Mouse (Mus musculus): ENCODE measurements around the gene Gtpbp3.
"Not testable (repeated sequence)": the region's sequence is repeated elsewhere in the genome, so short reads cannot be mapped to it uniquely, and the experiment has no call there.

Gtpbp3 gene

DNA sequence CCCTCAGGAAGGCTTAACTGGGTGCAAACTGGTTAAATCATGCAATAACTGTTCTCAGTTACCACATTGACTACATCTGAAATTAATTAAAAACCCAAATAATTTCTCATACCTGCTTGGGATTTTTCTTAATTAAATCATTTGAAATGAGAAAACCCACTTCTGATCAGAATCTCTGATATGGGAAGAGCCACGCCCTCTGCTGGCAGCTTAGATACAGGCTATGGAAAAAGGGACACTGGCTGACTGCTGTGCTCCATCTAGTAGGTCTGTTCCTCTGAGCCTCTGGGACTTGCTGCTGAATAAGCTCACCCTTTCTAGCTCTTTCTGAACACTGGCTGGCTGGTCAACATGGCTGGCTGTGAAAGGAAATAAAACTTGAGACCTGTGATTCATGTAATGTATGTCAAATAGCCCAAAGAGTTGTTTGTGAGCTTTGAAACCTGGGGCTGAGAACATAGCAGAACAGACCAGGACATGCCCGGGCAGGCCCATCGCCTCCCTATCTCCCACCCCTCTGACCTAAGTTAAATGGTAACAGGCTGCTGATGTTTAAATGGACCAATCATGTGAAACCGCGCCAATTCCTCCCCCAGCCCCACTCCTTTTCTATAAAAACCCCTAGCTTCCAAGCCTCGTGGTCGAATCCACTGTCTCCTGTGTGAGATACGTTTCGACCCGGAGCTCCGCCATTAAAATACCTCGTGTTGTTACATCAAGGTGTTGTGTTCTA is 43.0 kb downstream of the Gtpbp3 start:
- CTCF ChIA-PET, result not testable (repeated sequence)

DNA sequence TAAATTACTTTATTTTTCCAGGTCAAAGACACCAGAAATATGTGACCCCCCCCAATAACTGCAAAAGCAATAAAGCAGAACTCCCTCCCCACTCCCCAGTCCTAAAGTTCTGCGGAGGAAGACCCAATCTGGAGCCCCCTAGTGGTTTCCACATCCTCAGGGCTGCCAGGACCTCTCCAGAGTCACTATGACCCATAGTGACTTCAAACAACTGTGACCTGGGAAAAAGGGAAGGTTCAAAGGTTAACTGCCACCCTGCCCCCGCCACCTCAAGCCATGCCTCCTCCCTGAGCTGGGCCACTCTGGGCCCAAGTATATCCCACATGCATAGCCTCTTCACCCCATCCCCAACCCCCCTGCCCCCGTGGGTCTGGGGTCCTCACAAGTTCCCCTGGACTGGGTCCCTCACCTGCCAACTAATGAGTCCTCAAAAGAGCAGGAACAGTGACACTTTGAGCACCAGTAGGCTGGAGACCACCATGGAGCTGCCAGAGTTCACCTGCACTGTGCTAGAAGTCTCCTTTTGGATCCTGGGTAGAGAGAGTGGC is 46.4 kb downstream of the Gtpbp3 start:
- CTCF ChIA-PET, result interaction anchor here (1.1 kb wide), 1 partner anchor 126 kb away, joined by 3 read pairs; no protein-coding TSS in a partner anchor

- CTCF ChIA-PET, result no interaction called here
Observed at GRCm38 (mm10) chr8:71535663-71536062, 47.8 kb downstream of the Gtpbp3 start.

DNA sequence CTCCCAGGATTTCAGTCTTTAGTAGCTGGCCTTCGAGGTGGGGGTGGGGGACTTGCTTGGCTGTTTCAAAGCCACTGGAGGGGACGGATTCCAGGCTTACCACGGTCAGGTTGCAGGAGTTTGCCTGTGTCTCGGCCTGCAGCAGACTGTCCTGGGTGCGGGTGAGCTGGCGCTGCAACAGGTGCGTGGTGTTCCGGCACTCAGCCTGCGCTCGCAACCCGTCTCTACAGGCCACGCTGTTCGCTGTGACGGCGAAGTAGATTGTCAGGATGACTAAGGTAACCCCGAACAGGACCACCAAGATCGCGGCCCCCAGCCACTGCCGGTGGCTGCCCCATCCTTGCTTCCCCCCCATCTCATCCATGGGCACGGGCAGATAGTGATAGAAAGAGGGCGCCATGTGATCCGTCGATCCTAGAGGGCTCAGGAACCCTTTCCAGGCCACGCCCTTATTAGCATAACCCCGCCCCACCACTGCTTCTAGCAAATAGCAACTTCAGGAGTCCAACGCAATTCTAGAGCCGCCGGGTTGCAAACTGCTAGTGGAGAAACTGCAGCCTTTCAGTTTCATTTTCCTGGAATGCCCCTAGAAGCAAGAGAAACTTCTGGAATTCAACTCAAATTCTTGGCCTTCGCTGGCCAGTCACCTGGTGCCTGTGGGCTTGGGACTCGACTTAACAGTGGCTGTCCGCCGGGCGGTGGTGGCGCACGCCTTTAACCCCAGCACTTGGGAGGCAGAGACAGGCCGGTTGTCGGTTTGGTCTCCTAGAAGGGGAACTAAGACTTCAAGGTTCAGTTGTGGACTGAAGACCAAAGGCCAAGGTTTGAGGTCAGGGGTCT is 49.3 kb downstream of the Gtpbp3 start, which contains the start of gene Bst2:
Gene Bst2 (minus strand): TSS at position 429 of the 840 bp plus-strand sequence.
- CTCF ChIA-PET, result no interaction called here

DNA sequence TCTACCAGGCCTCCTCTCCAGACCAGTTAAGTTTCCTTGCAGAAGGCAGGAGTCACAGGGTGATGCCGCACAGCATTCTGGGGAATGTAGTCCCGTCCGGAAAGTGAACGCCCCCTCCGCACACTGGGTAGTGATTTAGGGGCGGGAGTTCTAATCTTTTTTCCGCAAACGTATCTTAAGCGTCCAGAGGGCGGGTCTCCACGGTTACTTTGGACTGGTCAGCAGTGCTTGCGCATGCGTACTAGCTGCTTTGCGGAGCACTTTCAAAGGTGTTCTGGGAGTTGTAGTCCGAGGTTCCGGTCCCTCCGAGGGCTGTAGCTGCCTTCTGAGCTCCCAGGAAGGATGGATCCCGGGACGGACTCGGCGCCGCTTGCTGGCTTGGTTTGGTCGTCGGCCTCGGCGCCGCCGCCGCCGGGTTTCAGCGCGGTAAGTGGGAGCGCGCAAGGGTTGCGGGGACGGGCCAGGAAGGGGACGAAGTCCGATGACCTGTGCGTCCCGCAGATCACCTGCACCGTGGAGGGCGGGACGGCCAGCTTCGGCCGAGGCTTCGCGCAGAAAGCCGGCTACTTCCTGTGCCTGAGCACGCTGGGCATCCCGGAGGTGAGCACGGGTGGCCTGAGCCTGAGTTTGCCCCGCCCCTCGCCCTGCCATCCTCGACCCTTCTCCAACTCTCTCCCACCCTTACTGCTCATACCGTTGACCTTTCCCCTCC is 54.9 kb downstream of the Gtpbp3 start, which contains the start of gene Mvb12a:
Gene Mvb12a (plus strand): TSS at position 291 of the 712 bp plus-strand sequence.
- CTCF ChIA-PET, result interaction anchor here (0.5 kb wide), 1 partner anchor 14 kb away, joined by 3 read pairs; no protein-coding TSS in a partner anchor

DNA sequence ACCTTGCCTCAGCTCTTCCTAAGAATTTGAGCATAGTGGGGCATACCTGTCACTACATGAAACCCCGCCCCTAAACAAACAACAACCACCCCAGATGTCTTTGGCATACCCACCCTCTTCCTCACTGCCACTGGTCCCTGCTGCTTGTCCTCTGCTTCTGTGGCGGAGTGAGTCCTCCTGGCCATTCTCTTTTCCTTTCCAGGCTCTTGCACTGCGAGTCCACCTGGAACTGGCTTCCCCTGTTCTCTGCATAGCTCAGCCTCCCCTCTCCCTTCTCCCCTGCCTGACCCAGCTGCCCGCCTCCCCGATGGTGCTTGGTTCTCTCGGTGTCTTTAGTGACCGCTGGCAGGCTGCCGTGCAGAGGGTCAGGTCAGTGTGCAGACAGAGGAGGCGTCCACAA is 55.9 kb downstream of the Gtpbp3 start:
- CTCF ChIA-PET, result interaction anchor here (0.7 kb wide), 1 partner anchor 380 kb away, joined by 3 read pairs; no protein-coding TSS in a partner anchor

DNA sequence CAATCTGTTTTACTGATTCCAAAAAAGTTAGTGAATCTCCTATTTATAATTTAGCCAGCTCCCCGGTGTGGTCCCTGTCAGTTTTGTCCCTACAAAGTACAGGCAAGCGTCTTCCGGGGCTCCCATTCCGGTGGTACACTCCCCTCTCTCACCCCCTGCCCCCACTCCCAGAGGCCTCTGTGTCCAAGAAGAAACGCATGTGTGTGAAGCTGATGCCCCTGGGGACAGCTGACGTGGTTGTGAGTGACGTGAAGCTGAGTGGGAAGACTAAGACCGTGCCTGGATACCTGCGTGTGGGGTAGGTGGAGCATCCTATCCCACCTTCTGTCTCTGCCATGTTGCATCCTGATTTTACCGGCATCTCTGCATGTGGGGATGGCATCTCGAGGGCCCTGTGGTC is 57.1 kb downstream of the Gtpbp3 start:
- CTCF ChIA-PET, result interaction anchor here (0.6 kb wide), 3 partner anchors 16 to 962 kb away, joined by 3 to 8 read pairs (median 5); no protein-coding TSS in a partner anchor

GRCm38 (mm10) chr8:71547590-71547989 is 59.7 kb downstream of the Gtpbp3 start:
- CTCF ChIA-PET, result interaction anchor here (0.9 kb wide), 1 partner anchor 51 kb away, joined by 6 read pairs; no protein-coding TSS in a partner anchor

Measured in spleen, embryonic (tissue).